15 mouse cellular contexts compared by ENCODE assay signal in the genomic region with DNA sequence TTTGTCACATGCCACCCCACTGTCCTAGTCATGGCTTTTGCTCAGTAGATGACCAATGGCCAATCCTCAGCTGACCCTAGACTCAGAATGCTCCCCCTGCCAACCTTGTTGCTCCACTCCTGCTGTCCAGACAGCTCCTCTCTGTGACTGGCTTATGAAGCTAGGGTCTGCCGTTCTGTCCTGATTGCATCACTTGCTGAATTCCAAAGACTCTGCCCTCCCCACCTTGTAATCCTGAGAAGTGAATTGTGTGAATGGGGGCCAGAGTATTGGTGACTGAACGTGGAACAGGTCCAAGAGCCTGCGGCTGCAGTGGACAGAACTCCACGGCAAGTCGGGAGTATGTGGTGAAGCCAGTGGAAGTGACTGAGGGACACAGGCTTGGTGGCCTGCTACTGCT.
"Had no signal": no experiment of that assay in that cellular context is flagged by ENCODE, and none has a peak within 500 bp of the region (broad histone marks: within the 10 kb centered on the region; RNA-seq: fewer than 3 reads in every experiment).

No protein-coding gene starts in this region.

- H3K4me1 ChIP-seq: stomach, embryonic 15.5 days had no signal

- H3K4me3 ChIP-seq: neural tube, embryonic 15.5 days; stomach, embryonic 15.5 days had no signal

- H3K4me2 ChIP-seq: neural tube, embryonic 15.5 days; stomach, embryonic 15.5 days had no signal

- DNase-seq: retina, postnatal 1 day; right cerebral cortex, adult 18-20 months; right cerebral cortex, postnatal 14 days; right cerebral cortex, postnatal 25 days; right cerebral cortex, postnatal 4 days; spleen, adult 18-20 months; thymus, adult 18-20 months; thymus, adult 2 months; thymus, postnatal 14 days; thymus, postnatal 25 days; thymus, postnatal 36 days; thymus, postnatal 4 days had no signal

- H3K9ac ChIP-seq: neural tube, embryonic 15.5 days; stomach, embryonic 15.5 days had no signal

- H3K9me3 ChIP-seq: neural tube, embryonic 15.5 days; stomach, embryonic 15.5 days had no signal

- H3K36me3 ChIP-seq: neural tube, embryonic 15.5 days; stomach, embryonic 15.5 days had no signal

- H3K27ac ChIP-seq: neural tube, embryonic 15.5 days; stomach, embryonic 15.5 days; stomach, postnatal 0 days had no signal

- H3K27me3 ChIP-seq: neural tube, embryonic 15.5 days; stomach, embryonic 15.5 days had no signal
